Mouse (Mus musculus) heart, embryonic 11.5 days (tissue): Measurements from ENCODE around the gene 4931414P19Rik. TPM values are rescaled to one million over a fixed set of nuclear protein-coding genes. Genes with fewer than 3 reads are reported as not detected.

ENCODE experiments used
- ATAC-seq: fragments of 200-750 bp; cut with Nextera tagmentation; replicated peaks from 2 replicates; pipeline ENCODE4 v1.8.0; 2017; ENCODE audit warnings: moderate library complexity; ENCODE audit not compliant: insufficient number of reproducible peaks, low FRiP score, low TSS enrichment
- H3K27ac ChIP-seq: fragments of 300-500 bp; sonication (generic); 2 replicates; pipeline ENCODE4 v1.5.1; 2014; ENCODE audit warnings: mild to moderate bottlenecking, low read depth, low read length
- H3K27me3 ChIP-seq: fragments of 300-500 bp; sonication (generic); 2 replicates; pipeline ENCODE4 v1.6.1; 2014; ENCODE audit warnings: mild to moderate bottlenecking, low read length, mixed read lengths; ENCODE audit not compliant: control insufficient read depth, insufficient read depth
- H3K36me3 ChIP-seq: fragments of 300-500 bp; sonication (generic); 2 replicates; pipeline ENCODE4 v1.6.1; 2014; ENCODE audit warnings: mild to moderate bottlenecking, low read length, moderate library complexity, mixed read lengths; ENCODE audit not compliant: control insufficient read depth, insufficient read depth
- H3K4me1 ChIP-seq: fragments of 300-500 bp; sonication (generic); 2 replicates; pipeline ENCODE4 v1.6.1; 2014; ENCODE audit warnings: low read length; ENCODE audit not compliant: control insufficient read depth, insufficient read depth
- H3K4me2 ChIP-seq: fragments of 300-500 bp; sonication (generic); 2 replicates; pipeline ENCODE4 v1.6.1; 2014; ENCODE audit warnings: mild to moderate bottlenecking, moderate library complexity
- H3K4me3 ChIP-seq: fragments of 300-500 bp; sonication (generic); 2 replicates; pipeline ENCODE4 v1.5.1; 2014; ENCODE audit warnings: low read depth, low read length
- H3K9ac ChIP-seq: fragments of 300-500 bp; sonication (generic); 2 replicates; pipeline ENCODE4 v1.6.1; 2014; ENCODE audit warnings: mild to moderate bottlenecking, low read depth, low read length, moderate library complexity
- H3K9me3 ChIP-seq: fragments of 300-500 bp; sonication (generic); replicated peaks from 2 replicates; pipeline ENCODE4 v1.6.1; 2016; ENCODE audit warnings: low read length; ENCODE audit not compliant: control insufficient read depth
- WGBS: fragments of 180-500 bp; shearing (Covaris S2); extraction: QIAGEN DNeasy Blood & Tissue Kit; methylation state at CpG from one replicate; pipeline ENCODE4 v1.1.7; 2014; ENCODE audit not compliant: insufficient replicate concordance; 5-methylcytosine and 5-hydroxymethylcytosine counted together
- polyA plus RNA-seq: library from polyadenylated mRNA; unstranded; fragments of >200 nt; fragmentation: Nextera tagmentation; extraction: Ambion mirVana; gene quantifications from 2 replicates; pipeline ENCODE4 v1.2.1, GENCODE M21; 2014

The 4931414P19Rik gene
- polyA plus RNA-seq, 1 experiment from 2014 or later: 4.5 TPM

DNA sequence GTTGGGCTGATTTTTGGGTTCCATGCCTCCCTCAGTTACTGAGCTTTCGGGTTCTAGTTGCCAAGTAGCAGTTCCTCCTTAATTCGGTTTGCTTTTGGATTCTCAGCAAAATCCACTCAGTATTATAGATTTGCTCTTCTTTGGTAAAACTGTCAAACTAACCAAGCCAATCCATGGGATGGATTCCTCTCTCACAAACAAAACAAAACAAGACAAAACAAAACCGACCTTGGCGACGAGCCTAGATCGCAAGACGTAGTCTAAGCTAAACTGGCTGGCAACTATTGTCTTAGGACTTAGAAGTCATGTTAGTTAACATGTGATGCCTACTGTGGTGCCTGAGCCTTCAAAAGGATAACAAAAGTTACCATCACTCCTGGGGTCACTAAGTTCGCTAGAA, 2.1 kb downstream of the 4931414P19Rik start:
- no peaks in the 10 kb centered on the region for H3K36me3 ChIP-seq
- 0 out of 2 replicates have a peak overlapping the region, but pooled peaks have one; percentile 29 for H3K9ac ChIP-seq
- H3K4me3 ChIP-seq: peak overlapping the region; percentile 66
- H3K27ac ChIP-seq: peak overlapping the region; percentile 89
- WGBS: 81% methylated on average over 8 of the region's 8 CpGs
- peaks cover 2% of the 10 kb centered on the region; the same call in 1 of the 2 replicates for H3K4me1 ChIP-seq
- no peak for ATAC-seq
- no peaks in the 10 kb centered on the region for H3K27me3 ChIP-seq
- H3K9me3 ChIP-seq: no peaks in the 10 kb centered on the region
- H3K4me2 ChIP-seq: peak overlapping the region; percentile 61

DNA sequence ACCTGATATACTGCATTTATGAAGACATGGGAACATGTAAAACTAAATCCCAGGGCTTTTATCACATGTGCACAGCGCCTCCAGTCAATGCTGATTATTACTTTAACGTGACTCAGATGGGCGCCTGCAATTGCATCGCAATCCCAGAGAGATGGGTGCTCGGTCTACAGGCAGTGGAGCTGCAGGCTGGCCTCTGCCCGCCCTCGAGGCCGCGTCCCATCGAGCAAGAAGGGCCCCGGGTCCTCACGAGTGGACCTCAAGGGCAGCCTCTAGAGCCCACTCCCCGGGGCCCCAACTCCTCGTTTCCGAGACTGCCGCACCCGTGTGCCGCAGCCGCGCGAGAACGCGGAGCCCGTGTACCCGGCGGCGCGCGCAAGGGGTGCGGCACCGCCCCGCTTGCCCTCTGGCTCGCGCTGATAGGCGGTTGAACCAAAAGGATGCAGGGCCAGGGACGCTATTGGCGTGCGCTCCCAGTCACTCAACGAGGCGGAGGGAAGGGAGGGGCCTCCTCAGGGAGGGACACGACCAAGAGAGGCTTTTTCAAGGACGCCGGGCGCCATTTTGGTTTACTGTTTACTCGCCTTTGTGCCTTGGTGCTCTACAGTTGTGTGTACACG, 2.6 kb downstream of the 4931414P19Rik start:
- no peaks in the 10 kb centered on the region for H3K36me3 ChIP-seq
- H3K27me3 ChIP-seq: no peaks in the 10 kb centered on the region
- peak overlapping the region; percentile 66 for H3K4me3 ChIP-seq
- H3K4me2 ChIP-seq: peak overlapping the region; percentile 61
- H3K9ac ChIP-seq: peak overlapping the region; percentile 86
- H3K9me3 ChIP-seq: no peaks in the 10 kb centered on the region
- 1% methylated on average over 46 of the region's 46 CpGs for WGBS
- H3K4me1 ChIP-seq: peaks cover 2% of the 10 kb centered on the region; the same call in 1 of the 2 replicates
- H3K27ac ChIP-seq: peak overlapping the region; percentile 89
- peak; percentile 99 for ATAC-seq

DNA sequence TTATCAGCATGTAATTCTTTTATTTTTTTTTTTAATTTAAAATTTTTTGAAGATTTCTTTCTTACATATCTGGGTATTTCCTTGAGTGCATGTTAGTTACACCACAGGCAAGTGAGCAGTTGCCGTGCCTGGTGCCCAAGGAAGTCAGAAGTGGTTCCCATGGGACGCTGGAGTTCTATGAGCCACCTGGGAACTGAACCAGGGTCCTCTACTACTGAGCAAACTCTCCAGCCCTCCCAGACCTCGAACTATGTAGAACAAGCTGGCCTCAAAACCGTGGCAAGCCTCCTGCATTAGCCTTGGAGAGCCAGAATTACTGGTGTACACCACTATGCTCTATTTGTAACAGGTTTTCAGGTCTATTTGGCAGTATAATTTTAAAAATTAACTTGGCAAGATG, 3.2 kb downstream of the 4931414P19Rik start:
- Histone ChIP-seq H3K27ac (peak overlapping the region; percentile 89), H3K36me3 (no peaks in the 10 kb centered on the region), H3K9ac (peak overlapping the region; percentile 86), H3K4me2 (peak overlapping the region; percentile 61), H3K4me1 (peaks cover 2% of the 10 kb centered on the region; the same call in 1 of the 2 replicates), H3K4me3 (peak overlapping the region; percentile 66), H3K9me3 (no peaks in the 10 kb centered on the region), H3K27me3 (no peaks in the 10 kb centered on the region)
- WGBS: 44% methylated on average over 4 of the region's 4 CpGs
- no peak for ATAC-seq

DNA sequence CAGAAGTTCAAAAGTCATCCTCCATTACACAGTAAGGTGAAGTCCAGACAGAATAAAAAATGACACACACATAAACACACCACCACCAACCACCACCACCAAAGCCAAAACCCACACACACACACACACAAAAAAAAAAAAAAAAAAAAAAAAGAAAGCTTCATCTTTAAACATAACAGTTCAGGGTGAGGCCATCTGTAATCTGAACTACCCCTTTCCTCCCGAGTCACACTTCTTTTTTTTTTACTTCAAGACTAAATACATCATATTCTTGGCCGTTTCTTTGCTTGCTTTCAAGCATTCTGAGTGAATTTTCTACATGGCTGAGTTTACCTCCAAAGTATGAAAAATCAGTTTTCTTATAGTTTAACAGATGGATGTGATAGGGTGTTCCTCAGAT, 4.2 kb downstream of the 4931414P19Rik start:
- WGBS: 61% methylated on average over 2 of the region's 2 CpGs
- no peaks in the 10 kb centered on the region for H3K9me3 ChIP-seq

DNA sequence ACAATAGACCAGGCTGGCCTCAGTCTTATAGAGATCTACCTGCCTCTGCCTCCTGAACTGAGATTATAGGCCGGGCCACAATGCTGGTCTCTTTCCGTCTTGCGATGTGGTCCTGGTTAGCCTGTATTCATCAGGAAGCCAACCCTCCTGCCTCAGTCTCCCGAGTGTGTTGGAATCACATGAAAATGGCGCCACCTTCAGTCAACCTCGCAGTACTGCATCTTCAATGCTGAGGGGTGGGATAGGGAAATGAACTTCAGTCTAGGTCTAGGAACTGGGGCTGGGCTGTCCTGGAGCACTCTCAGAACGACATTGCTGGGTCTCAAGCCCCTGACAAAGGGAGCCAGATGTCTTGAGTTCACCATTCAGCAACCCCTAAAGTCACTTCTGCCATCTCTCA, 8.7 kb downstream of the 4931414P19Rik start:
- Histone ChIP-seq H3K36me3 (no peaks in the 10 kb centered on the region; the same call in 1 of the 2 replicates), H3K27me3 (no peaks in the 10 kb centered on the region), H3K27ac (no peak overlapping the region), H3K9me3 (no peaks in the 10 kb centered on the region), H3K9ac (no peak overlapping the region), H3K4me3 (no peak overlapping the region), H3K4me1 (peaks cover 18% of the 10 kb centered on the region), H3K4me2 (no peak overlapping the region)
- 75% methylated on average over 7 of the region's 7 CpGs for WGBS
- ATAC-seq: no peak

More for the DNA sequence above, 4.2 kb downstream of the 4931414P19Rik start:
- Histone ChIP-seq H3K4me3 (no peak overlapping the region), H3K36me3 (no peaks in the 10 kb centered on the region), H3K9ac (no peak overlapping the region), H3K27me3 (no peaks in the 10 kb centered on the region), H3K4me2 (no peak overlapping the region), H3K27ac (no peak overlapping the region), H3K4me1 (peaks cover 2% of the 10 kb centered on the region; the same call in 1 of the 2 replicates)
- no peak for ATAC-seq

DNA sequence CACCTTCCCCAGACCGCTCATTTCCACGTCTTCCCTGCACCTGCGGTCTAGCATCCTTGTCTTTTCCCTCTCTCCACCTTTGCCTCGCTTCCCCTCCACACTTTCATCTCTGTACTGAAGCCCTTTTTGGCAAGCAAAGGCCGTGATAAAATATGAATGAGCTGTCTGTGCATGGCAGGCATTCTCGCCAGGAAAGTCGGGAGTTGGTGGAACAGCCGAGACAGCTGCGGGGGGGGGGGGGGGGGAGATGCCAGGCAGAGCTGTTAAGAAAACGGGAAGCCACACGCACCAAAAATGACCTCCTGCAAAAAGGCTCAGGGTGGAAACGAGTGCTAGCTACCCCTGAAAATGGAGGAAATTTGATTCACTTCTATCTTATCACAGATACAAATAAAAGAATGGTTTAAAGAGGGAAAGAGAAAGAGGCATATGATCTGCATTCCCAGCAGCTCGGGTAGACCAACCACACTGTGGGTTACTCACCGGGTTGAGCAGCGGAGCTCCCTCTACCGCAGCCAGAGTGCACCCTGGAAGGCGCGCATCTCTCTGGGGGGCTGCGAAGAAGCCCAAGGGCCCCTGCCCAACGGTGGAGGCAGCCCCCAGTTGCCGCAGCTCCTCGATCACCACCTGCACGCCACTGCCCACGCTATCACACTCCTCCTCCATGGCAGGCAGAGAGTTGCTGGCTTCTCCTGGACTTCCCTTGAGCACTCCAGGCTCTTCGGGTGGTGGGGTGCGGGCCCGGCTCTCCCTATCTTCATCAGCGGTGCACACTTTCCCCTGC, 11.0 kb downstream of the 4931414P19Rik start:
- Histone ChIP-seq H3K27ac (peak overlapping the region; percentile 54), H3K4me3 (peak overlapping the region; percentile 25), H3K4me1 (peaks cover 18% of the 10 kb centered on the region), H3K36me3 (no peaks in the 10 kb centered on the region; the same call in 1 of the 2 replicates), H3K27me3 (no peaks in the 10 kb centered on the region), H3K4me2 (peak overlapping the region; percentile 62), H3K9ac (peak overlapping the region; percentile 28; the same call in 1 of the 2 replicates), H3K9me3 (no peaks in the 10 kb centered on the region)
- no peak for ATAC-seq
- 47% methylated on average over 28 of the region's 28 CpGs for WGBS

DNA sequence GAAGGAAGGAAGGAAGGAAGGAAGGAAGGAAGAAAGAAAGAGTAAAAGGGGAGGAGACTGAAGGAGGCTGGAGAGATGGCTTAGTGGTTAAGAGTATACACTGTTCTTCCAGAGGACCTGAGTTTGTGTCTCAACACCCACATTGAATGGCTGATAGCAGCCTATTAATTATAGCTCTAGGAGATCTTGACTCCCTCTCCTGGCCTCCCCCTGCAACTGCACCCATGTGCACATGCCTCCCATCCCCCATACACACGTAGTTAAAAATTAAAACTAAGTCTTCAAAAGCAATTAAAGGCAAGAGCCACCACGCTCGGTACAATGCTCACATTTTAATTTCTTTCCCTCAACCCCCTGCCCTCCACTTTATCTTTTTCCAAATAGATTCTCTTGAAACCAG, 11.7 kb downstream of the 4931414P19Rik start:
- 91% methylated on average over 3 of the region's 3 CpGs for WGBS
- ATAC-seq: no peak
- no peaks in the 10 kb centered on the region for H3K9me3 ChIP-seq
- no peaks in the 10 kb centered on the region for H3K27me3 ChIP-seq
- no peak overlapping the region for H3K4me3 ChIP-seq
- H3K4me1 ChIP-seq: peaks cover 18% of the 10 kb centered on the region
- H3K27ac ChIP-seq: no peak overlapping the region
- no peak overlapping the region for H3K9ac ChIP-seq
- H3K36me3 ChIP-seq: no peaks in the 10 kb centered on the region; the same call in 1 of the 2 replicates
- H3K4me2 ChIP-seq: no peak overlapping the region; the same call in 1 of the 2 replicates

DNA sequence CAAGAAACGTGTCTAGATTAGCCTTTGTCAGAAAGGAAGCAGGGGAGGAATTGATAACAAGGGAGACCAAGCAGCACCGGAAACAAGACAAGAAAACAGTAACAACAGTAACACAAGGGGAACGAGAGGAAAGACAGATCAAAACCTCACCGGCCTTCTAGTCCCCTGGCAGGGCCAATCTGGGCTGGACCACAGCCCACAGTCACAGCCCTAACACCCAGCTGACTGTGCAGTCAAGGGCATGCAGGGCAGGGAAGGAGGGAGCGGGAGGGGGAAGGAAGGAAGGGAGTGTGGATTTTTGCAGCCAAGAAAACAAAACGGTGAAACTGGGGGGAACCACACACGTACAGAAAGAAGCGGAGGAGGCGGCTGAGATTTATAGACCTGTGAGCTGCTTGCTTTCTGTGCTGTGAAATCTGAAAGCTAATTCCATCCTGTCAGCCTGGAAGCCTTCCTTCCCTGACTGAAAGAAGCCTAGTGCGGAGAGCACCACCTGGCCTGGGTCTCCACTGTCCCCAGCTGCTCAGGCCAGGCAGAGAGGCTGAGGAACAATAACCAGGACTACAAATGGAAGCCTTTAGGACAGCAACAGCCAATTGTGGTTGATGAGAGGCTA, 13.4 kb downstream of the 4931414P19Rik start:
- 41% methylated on average over 10 of the region's 10 CpGs for WGBS
- Histone ChIP-seq H3K27ac (peak overlapping the region; percentile 86), H3K4me2 (peak overlapping the region; percentile 34), H3K27me3 (no peaks in the 10 kb centered on the region), H3K36me3 (no peaks in the 10 kb centered on the region; the same call in 1 of the 2 replicates), H3K4me1 (peaks cover 18% of the 10 kb centered on the region), H3K4me3 (no peak overlapping the region), H3K9me3 (no peaks in the 10 kb centered on the region), H3K9ac (peak overlapping the region; percentile 12; the same call in 1 of the 2 replicates)
- 0 out of 2 replicates have a peak, but pooled peaks have one; percentile 43 for ATAC-seq
